Mouse (Mus musculus) hindbrain, embryonic 14.5 days (tissue): ENCODE data around the gene Gpr137b. TPM values are rescaled to one million over a fixed set of nuclear protein-coding genes. Genes with fewer than 3 reads are reported as not detected.
"Not testable (repeated sequence)": the region's sequence is repeated elsewhere in the genome, so short reads cannot be mapped to it uniquely, and the experiment has no call there.

ENCODE experiments used
- ATAC-seq: fragments of 200-750 bp; cut with Nextera tagmentation; 2 replicates; pipeline ENCODE4 v1.8.0; 2017; ENCODE audit warnings: moderate number of reproducible peaks, mild to moderate bottlenecking, moderate TSS enrichment, moderate library complexity; ENCODE audit not compliant: low FRiP score
- DNase-seq: peaks from one replicate; pipeline ENCODE4 v3.0.0-alpha.2; 2015; ENCODE audit warnings: low spot score
- H3K27ac ChIP-seq: fragments of 300-500 bp; sonication (generic); 2 replicates; pipeline ENCODE4 v1.5.1; 2014; ENCODE audit warnings: mild to moderate bottlenecking, moderate library complexity
- H3K27me3 ChIP-seq: fragments of 300-500 bp; sonication (generic); 2 replicates; pipeline ENCODE4 v1.6.1; 2014; ENCODE audit warnings: mild to moderate bottlenecking, low read length, mixed read lengths; ENCODE audit not compliant: control insufficient read depth, insufficient read depth
- H3K36me3 ChIP-seq: fragments of 300-500 bp; sonication (generic); replicated peaks from 2 replicates; pipeline ENCODE4 v1.6.1; 2014; ENCODE audit not compliant: control insufficient read depth, insufficient read depth
- H3K4me1 ChIP-seq: fragments of 300-500 bp; sonication (generic); replicated peaks from 2 replicates; pipeline ENCODE4 v1.6.1; 2014; ENCODE audit warnings: antibody characterized with exemption, low read length, mixed read lengths; ENCODE audit not compliant: control insufficient read depth, insufficient read depth
- H3K4me2 ChIP-seq: fragments of 300-500 bp; sonication (generic); replicated peaks from 2 replicates; pipeline ENCODE4 v1.6.1; 2014; ENCODE audit warnings: mild to moderate bottlenecking, moderate library complexity
- H3K4me3 ChIP-seq: fragments of 300-500 bp; sonication (generic); replicated peaks from 2 replicates; pipeline ENCODE4 v1.5.1; 2014; ENCODE audit warnings: mild to moderate bottlenecking, low read length
- H3K9ac ChIP-seq: fragments of 300-500 bp; sonication (generic); 2 replicates; pipeline ENCODE4 v1.6.1; 2014
- H3K9me3 ChIP-seq: fragments of 300-500 bp; sonication (generic); 2 replicates; pipeline ENCODE4 v1.6.1; 2016; ENCODE audit warnings: low read length; ENCODE audit not compliant: control insufficient read depth
- WGBS: fragments of 180-500 bp; shearing (Covaris S2); extraction: QIAGEN DNeasy Blood & Tissue Kit; methylation state at CpG from one replicate; pipeline ENCODE4 v1.1.7; 2014; 5-methylcytosine and 5-hydroxymethylcytosine counted together
- polyA plus RNA-seq: library from polyadenylated mRNA; unstranded; fragments of >200 nt; fragmentation: Nextera tagmentation; extraction: Ambion mirVana; gene quantifications from 2 replicates; pipeline ENCODE4 v1.2.1, GENCODE M21; 2014

The Gpr137b gene
- polyA plus RNA-seq, 1 experiment from 2014 or later = 30.2 TPM

DNA sequence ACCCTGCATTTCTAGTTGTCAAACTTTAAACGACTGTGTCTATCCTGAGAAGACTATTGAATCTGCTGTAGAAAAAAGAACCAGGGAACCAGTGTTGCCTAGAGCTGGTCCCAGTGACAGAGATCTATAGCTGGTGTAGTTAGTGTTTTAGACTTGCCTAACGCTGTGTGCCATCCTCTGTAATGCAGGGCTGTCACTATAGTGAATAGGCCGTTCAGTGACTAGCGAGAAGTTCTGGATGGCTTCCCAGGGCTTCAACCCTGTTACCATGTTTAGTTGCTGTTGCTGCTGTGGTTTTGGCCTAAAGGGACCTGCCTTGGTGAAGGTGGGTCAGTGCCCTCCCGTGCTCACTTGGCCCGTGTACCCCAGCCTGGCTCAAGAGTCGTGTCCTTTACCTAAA is 43.1 kb downstream of the Gpr137b start:
- H3K9ac ChIP-seq, H3K36me3 ChIP-seq, H3K4me1 ChIP-seq, H3K4me3 ChIP-seq, H3K9me3 ChIP-seq, DNase-seq, H3K4me2 ChIP-seq, H3K27me3 ChIP-seq, H3K27ac ChIP-seq: not testable (repeated sequence)
- 78% methylated on average over 7 of the region's 7 CpGs for WGBS
- 0 out of 2 replicates have a peak, but pooled peaks have one; percentile 35 for ATAC-seq

DNA sequence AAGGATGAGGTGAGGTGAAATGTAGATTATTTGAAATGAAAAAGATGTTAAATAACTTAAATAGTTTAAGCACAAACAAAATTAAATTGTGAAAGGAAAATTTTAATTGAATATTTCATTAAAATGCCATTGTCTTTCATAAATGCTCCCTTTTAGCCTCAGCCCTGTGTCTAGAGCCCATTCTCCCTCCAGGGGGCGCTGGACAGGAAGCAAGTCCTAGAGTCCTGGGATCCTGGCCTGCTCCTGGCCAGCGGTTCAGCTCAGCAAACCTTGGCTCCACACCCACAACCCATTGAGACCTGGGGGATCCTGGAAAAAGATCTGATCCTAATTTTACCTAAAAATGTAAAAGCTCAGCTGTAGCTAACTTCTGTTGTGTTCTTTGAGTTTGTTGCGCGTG is 44.5 kb downstream of the Gpr137b start:
- no peak for ATAC-seq
- H3K4me1 ChIP-seq = no peaks in the 10 kb centered on the region
- no peak overlapping the region for H3K9ac ChIP-seq
- no peak overlapping the region for H3K4me3 ChIP-seq
- H3K36me3 ChIP-seq = no peaks in the 10 kb centered on the region
- no peaks in the 10 kb centered on the region for H3K9me3 ChIP-seq
- 64% methylated on average over 4 of the region's 4 CpGs for WGBS
- no peak for DNase-seq
- no peaks in the 10 kb centered on the region for H3K27me3 ChIP-seq
- no peak overlapping the region for H3K4me2 ChIP-seq
- no peak overlapping the region for H3K27ac ChIP-seq

DNA sequence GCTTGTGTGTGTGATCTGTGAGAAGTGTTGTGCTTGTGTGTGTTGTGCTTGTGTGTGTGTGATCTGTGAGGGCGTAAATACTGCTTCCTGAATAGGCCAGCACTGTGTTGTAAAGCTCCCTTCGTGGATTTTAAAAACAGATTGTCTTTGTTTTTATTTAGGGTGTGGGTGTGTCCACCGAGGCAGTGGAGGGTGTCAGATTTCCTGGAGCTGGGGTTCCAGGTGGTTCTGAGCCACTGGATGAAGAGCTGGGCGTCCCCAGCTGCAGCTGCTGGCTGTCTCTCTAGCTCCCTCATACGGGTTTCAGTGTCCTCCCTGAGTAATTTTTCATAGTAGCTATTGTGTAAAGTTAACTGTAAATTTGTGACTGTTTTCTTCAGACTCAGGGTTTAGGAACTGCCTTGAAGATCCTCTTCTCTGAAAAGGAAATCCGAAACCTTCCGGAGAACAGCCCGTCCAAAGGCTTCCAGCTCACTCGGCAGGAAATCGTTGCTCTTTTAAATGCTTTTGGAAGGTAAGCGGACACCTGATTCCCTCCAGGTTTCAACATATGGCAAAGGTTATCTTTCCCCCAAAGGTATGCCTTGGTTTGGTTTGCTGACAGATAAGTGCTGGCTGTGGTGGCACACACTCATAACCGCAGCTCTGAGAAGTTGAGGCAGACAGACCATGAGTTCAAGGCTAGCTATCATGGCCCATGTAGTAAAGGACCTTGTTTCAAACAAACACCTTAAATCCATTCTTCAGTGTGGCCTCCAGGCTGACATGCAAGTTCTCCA is 46.0 kb downstream of the Gpr137b start:
- ATAC-seq, H3K36me3 ChIP-seq, H3K27me3 ChIP-seq, H3K9ac ChIP-seq, H3K27ac ChIP-seq, H3K9me3 ChIP-seq, H3K4me1 ChIP-seq, H3K4me2 ChIP-seq, DNase-seq, H3K4me3 ChIP-seq: not testable (repeated sequence)
- 45% methylated on average over 12 of the region's 12 CpGs for WGBS

DNA sequence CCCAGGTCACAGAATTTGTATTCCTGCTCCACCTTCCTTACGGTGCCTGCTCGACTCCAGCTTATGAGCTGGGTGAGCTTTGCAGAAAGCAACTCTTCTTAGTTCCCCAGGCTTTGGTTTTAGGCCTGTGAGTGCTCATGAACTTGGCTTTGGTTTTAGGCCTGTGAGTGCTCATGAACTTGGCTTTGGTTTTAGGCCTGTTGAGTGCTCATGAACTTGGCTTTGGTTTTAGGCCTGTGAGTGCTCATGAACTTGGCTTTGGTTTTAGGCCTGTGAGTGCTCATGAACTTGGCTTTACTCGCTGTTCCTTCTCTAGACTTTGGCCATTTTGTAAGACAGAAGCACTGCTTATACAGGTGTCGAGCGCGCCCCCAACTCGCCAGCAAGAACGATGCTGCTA is 56.5 kb downstream of the Gpr137b start:
- 96% methylated on average over 7 of the region's 8 CpGs for WGBS

DNA sequence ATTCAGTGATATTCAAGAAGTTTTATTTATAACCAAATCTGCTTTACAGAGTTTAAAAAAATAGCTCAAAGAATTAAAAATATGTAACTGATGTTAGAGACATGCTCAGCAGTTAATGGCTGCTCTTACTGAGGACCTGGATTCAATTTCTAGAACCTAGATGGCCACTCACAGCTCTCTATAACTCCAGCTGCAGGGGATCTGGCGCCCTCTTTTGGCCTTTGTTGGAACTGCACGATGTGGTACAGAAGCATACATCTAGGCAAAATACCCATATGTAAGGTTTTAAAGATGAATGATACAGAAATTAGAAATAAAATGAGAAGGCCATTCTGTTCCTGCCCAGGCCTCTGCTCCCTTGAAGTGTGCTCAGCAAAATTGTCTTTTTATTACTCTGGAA is 64.9 kb downstream of the Gpr137b start:
- 0% methylated on average over 2 of the region's 2 CpGs for WGBS
- Histone ChIP-seq H3K9ac (no peak overlapping the region), H3K27me3 (no peaks in the 10 kb centered on the region), H3K27ac (no peak overlapping the region), H3K4me3 (no peak overlapping the region), H3K4me2 (no peak overlapping the region), H3K36me3 (no peaks in the 10 kb centered on the region), H3K4me1 (no peaks in the 10 kb centered on the region), H3K9me3 (no peaks in the 10 kb centered on the region)
- no peak for ATAC-seq
- peak; percentile 65 for DNase-seq

More for the DNA sequence above, 56.5 kb downstream of the Gpr137b start:
- H3K27me3 ChIP-seq, ATAC-seq, H3K36me3 ChIP-seq, H3K4me1 ChIP-seq, DNase-seq, H3K27ac ChIP-seq, H3K9me3 ChIP-seq, H3K4me2 ChIP-seq, H3K4me3 ChIP-seq, H3K9ac ChIP-seq: not testable (repeated sequence)

Other genes starting within 250 kb of the Gpr137b start
- not detected in 2 replicates for gene Prl2c5, start 211.3 kb downstream of the Gpr137b start, polyA plus RNA-seq
- gene Nid1, start 43.5 kb upstream of the Gpr137b start, polyA plus RNA-seq = 72.9 and 77.3 TPM in 2 replicates
- gene Lyst, start 196.4 kb upstream of the Gpr137b start, polyA plus RNA-seq = 5.0 and 6.3 TPM in 2 replicates